Mouse (Mus musculus) C2C12 (cell line): Measurements from ENCODE around the gene Capn8. TPM values are rescaled to one million over a fixed set of nuclear protein-coding genes. Genes with fewer than 3 reads are reported as not detected.

Experiments used
- H3K27me3 ChIP-seq: one replicate; pipeline ENCODE4 v1.6.1; 2011; ENCODE audit not compliant: control insufficient read depth, insufficient read depth, insufficient read length
- H3K36me3 ChIP-seq: one replicate; pipeline ENCODE4 v1.6.1; 2011; ENCODE audit not compliant: control insufficient read depth, insufficient read depth
- H3K4me3 ChIP-seq: one replicate; pipeline ENCODE4 v1.5.1; 2011; ENCODE audit warnings: mild to moderate bottlenecking, control low read depth; ENCODE audit not compliant: poor library complexity, insufficient read depth, severe bottlenecking
- H3K79me2 ChIP-seq: one replicate; pipeline ENCODE4 v1.6.1; 2011; ENCODE audit not compliant: control insufficient read depth, insufficient read depth
- H3K79me3 ChIP-seq: one replicate; pipeline ENCODE4 v1.6.1; 2011; ENCODE audit warnings: low read depth, control low read depth
- H3ac ChIP-seq: one replicate; pipeline ENCODE3; 2011; ENCODE audit warnings: low read depth; ENCODE audit not compliant: control insufficient read depth, insufficient read length
- CEBPB ChIP-seq: IDR thresholded peaks from one replicate; pipeline ENCODE4 v1.6.1; 2011; ENCODE audit warnings: low read depth, mild to moderate bottlenecking, control low read depth, moderate library complexity
- CTCF ChIP-seq: IDR thresholded peaks from one replicate; pipeline ENCODE4 v1.5.1; 2011; ENCODE audit not compliant: control insufficient read depth, insufficient read depth, insufficient read length
- FOSL1 ChIP-seq: IDR thresholded peaks from one replicate; pipeline ENCODE4 v1.8.0; 2011; ENCODE audit warnings: mild to moderate bottlenecking, low read length; ENCODE audit not compliant: poor library complexity, insufficient read depth, severe bottlenecking
- MAX ChIP-seq: IDR thresholded peaks from one replicate; pipeline ENCODE4 v1.6.1; 2011; ENCODE audit warnings: mild to moderate bottlenecking, control low read depth
- MYOD1 ChIP-seq: IDR thresholded peaks from one replicate; pipeline ENCODE4 v1.6.1; 2011; ENCODE audit warnings: low read depth; ENCODE audit not compliant: control insufficient read depth, insufficient read length
- MYOG ChIP-seq: IDR thresholded peaks from one replicate; pipeline ENCODE4 v1.6.1; 2011; ENCODE audit not compliant: control insufficient read depth, insufficient read length; ENCODE audit errors: extremely low read depth
- USF1 ChIP-seq: IDR thresholded peaks from one replicate; pipeline ENCODE4 v1.6.1; 2011; ENCODE audit warnings: low read depth, mild to moderate bottlenecking, control low read depth, moderate library complexity
- polyA plus RNA-seq: library from polyadenylated mRNA; unstranded; fragments of >200 nt; fragmentation: generic; extraction: Trizol; gene quantifications from one replicate; pipeline ENCODE4 v1.2.1, GENCODE M21; 2012; ENCODE audit warnings: missing spikeins

Capn8 gene
- polyA plus RNA-seq, 1 experiment: not detected

DNA sequence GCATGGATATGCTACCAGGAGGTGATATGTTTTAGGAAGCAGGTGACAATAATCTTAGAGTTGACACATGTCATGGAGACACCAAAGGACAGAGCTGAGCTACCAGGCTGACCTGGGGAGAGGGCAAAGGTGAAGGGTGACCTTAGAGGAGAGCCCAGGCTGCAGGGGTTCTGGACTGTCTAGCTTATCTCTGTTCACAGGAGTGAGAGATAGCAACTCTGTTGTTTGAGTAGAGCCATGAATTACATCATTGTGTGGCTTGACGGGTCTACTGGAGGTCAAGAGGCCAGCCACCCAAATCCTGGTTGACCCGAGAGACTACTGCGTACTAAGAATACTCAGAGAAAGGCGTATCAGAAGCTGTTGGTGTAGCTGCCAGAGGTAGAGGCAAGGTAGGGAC lies 22.9 kb downstream of the Capn8 start:
- TF ChIP-seq CEBPB: no peak
- no peak for TF ChIP-seq USF1
- TF ChIP-seq CTCF: no peak
- TF ChIP-seq MYOG: no peak
- TF ChIP-seq FOSL1: no peak
- TF ChIP-seq MAX: no peak
- no peak for TF ChIP-seq MYOD1
- no peaks in the 10 kb centered on the region for H3K36me3 ChIP-seq
- no peak overlapping the region for H3K4me3 ChIP-seq
- no peaks in the 10 kb centered on the region for H3K79me3 ChIP-seq
- no peak overlapping the region for H3ac ChIP-seq
- peaks cover 53% of the 10 kb centered on the region for H3K27me3 ChIP-seq
- H3K79me2 ChIP-seq: no peaks in the 10 kb centered on the region

DNA sequence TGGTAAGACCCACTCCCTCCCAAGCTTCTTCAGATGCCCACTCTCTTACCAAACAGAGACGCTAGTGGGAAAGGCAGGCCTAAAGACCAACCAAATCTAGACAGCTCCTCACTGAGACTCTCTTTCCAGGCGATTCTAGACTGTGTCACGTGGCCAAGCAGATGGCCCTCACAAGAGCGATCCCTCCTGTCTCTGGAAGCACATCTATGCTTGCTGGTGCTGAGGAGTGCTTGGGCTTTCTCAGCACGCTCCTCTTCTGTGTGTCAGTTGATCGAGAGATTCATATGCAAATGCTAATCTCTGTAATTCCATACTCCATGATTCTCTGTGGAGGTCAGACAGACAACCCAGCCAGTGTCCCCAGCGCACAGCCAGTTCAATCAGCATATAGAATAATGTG lies 26.7 kb downstream of the Capn8 start:
- Histone ChIP-seq H3K4me3 (no peak overlapping the region), H3K79me2 (no peaks in the 10 kb centered on the region), H3K36me3 (no peaks in the 10 kb centered on the region), H3K79me3 (no peaks in the 10 kb centered on the region), H3K27me3 (peaks cover 35% of the 10 kb centered on the region), H3ac (no peak overlapping the region)
- peak; percentile 39 for TF ChIP-seq USF1
- no peak for TF ChIP-seq MYOG

DNA sequence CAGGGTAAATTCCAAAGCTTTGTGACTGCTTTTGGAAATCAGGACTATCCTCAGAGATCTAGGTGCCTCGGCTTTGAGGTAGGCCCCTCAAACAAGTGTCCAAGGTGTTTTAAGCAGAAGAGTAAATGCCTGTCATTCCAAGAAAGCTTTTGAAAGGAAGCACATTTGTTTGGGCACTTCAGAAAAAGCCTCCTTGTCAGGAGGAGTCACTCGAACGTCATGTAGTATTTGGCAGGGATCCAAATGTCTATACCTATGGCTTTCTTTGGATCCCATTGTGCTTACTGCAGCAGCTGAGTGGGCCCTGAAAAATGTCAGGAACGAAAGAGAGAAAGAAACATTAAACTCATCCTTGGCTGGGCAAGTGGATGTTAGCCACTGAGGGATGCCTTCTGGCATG lies 27.6 kb downstream of the Capn8 start:
- H3K79me3 ChIP-seq: no peaks in the 10 kb centered on the region
- H3ac ChIP-seq: no peak overlapping the region
- no peak for TF ChIP-seq FOSL1
- no peak for TF ChIP-seq MYOG
- TF ChIP-seq CTCF: no peak
- no peak for TF ChIP-seq MAX
- no peak for TF ChIP-seq USF1
- TF ChIP-seq MYOD1: no peak
- TF ChIP-seq CEBPB: no peak
- H3K4me3 ChIP-seq: no peak overlapping the region
- no peaks in the 10 kb centered on the region for H3K79me2 ChIP-seq
- no peaks in the 10 kb centered on the region for H3K36me3 ChIP-seq
- H3K27me3 ChIP-seq: peaks cover 35% of the 10 kb centered on the region

DNA sequence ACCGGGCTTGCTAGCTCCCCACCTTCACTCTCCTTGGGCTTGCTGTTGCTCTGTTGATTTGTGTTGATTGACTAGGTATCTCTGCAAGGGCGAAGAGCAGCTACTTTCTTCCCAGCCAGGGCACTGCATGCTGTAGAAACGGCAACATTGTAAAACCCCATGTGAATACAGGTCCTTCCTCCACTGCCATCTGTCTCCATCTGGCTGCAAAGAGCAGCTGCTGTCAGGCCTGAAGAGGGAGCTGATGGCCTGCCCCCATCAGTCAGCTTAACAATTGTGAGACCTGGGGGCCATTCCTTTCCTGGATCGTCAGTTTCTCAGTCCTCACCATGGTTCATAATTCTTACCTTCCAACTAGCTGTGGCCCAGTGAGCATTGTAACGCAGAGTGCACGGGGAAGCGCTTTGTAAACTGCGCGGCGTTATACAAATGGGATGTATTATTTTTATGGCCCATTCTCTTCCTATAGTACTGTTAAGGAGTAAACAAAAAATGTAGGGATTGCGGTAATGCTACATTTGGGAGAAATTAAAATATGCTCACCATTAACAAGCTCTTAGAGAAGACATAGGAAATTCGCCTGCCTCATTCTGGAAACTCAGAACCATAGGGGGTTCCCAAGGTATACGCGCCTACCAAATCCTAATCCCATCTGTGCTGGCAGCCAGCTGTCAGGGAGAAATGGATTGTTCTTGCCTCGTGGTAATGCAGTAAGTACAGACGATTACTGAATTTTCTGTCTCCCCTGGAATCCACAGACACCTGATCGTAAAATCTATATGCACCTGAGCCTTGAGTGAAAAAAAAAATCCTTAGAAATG lies 40.7 kb downstream of the Capn8 start:
- no peak for TF ChIP-seq USF1
- TF ChIP-seq CEBPB: no peak
- TF ChIP-seq MYOG: no peak
- Histone ChIP-seq H3ac (no peak overlapping the region), H3K27me3 (peaks cover 57% of the 10 kb centered on the region), H3K79me3 (no peaks in the 10 kb centered on the region), H3K36me3 (no peaks in the 10 kb centered on the region), H3K79me2 (no peaks in the 10 kb centered on the region), H3K4me3 (no peak overlapping the region)

DNA sequence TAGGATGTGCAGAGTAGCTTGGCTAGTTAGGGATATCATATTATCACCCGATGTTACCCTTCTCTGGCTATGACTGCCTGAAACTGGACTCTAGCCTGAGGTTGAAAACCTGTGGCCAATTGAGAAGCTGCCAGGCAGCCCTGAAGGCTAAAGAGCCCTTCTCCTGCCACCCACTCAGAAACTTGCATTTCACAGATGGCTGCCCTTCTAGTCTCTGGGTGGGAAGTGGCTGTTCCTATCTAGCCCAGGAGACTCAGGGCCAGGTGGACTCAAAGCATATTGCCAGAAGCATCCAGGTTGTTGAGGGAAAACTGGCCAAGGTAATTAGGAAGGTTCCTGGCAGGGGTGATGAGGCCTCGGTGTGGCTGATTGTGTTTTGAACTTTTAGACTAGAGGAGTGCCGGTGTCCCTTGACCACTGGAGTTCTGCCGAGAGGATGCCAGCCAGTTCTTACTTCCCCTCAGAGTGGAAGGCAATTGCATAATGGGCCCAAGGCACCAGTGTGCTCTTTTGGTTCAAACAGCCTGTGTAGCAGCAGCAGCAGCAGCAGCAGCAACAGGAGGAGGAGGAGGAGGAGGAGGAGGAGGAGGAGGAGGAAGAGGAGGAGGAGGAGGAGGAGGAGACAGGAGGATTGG lies 45.0 kb downstream of the Capn8 start:
- Histone ChIP-seq H3K4me3 (no peak overlapping the region), H3K79me3 (no peaks in the 10 kb centered on the region), H3K27me3 (peaks cover 45% of the 10 kb centered on the region), H3ac (no peak overlapping the region), H3K36me3 (no peaks in the 10 kb centered on the region), H3K79me2 (no peaks in the 10 kb centered on the region)
- TF ChIP-seq CTCF (no peak), USF1 (no peak), CEBPB (no peak), MYOD1 (no peak), FOSL1 (no peak), MYOG (no peak), MAX (no peak)

DNA sequence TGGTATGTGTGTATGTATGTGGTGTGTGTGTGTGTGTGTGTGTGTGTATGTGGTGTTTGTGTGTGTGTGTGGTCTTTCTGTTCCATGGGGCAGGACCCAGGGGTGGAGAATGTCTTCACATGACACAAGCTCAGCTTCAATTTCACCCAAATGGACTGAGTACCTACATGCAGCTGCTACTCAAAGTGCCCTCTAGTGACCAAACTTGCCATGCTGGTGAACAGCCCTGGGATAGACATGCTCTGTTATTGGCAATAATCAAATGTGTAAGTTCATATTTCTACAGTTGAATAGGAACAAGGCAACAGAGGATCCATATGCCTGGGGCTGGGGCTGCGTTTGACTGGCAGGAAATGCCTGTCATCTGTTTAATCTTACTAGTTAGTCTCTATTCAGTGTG lies 50.7 kb downstream of the Capn8 start:
- H3K4me3 ChIP-seq: no peak overlapping the region
- H3K79me2 ChIP-seq: no peaks in the 10 kb centered on the region
- no peaks in the 10 kb centered on the region for H3K36me3 ChIP-seq
- H3ac ChIP-seq: no peak overlapping the region
- H3K27me3 ChIP-seq: peaks cover 18% of the 10 kb centered on the region
- no peaks in the 10 kb centered on the region for H3K79me3 ChIP-seq
- TF ChIP-seq MYOD1: no peak
- no peak for TF ChIP-seq FOSL1
- TF ChIP-seq MAX: no peak
- no peak for TF ChIP-seq MYOG
- TF ChIP-seq CEBPB: no peak
